Mouse (Mus musculus): ENCODE results near the gene Adcy5. TPM values are rescaled to one million over a fixed set of nuclear protein-coding genes. Genes with fewer than 3 reads are reported as not detected.

Adcy5 gene
- total RNA-seq (2014; rRNA removed; ENCODE audit: low replicate concordance) (81.4 and 84.7 TPM in 2 replicates), polyA plus RNA-seq (2015; fragmentation: Nextera tagmentation; extraction: Ambion mirVana) (9.6 and 11.3 TPM in 2 replicates)

DNA sequence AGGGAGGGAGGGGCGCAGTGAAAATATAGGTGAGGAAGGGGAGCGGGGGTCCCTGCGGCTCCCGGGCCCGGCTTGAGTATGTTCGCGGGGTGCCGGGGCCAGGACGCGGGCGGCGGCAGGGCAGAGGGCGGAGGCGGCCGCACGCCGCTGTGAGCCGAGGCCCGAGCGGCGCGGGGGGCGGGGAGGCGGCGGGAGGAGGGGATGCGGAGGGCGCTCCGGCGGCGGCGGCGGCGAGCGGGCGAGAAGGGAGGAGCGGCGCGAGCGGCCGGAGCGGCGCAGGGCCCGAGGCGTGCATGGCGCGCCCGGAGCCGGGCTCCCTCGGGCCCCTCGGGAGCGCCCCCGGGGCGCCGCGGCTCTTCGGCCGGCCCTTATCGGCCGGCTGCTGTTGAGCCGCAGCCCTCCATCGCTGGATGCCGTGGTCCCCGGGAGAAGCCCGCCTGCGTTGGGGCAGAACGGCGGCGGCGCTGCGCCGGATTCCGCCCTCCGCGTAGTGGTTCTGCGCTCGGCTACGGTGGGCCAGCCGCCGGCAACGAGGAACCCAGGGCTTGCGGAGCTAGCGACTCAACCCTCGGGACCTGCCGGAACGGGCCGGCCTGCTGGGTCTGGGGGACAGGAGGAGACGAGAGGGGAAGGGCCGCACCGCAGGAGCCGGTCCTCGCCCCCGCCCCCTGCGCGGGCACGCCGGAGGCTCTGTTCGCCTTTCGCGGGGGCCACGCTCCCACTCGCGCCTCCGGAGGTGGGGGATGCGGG is at the start of gene Adcy5:
Gene Adcy5, plus strand, starts transcription at position 237 of the 750 bp plus-strand sequence.
- peak; percentile 28 for DNase-seq (ENCODE audit: low spot score)
- H3K4me1 ChIP-seq (ENCODE audit: control insufficient read depth, insufficient read depth), result peaks cover 6% of the 10 kb centered on the region
- H3K27ac ChIP-seq (ENCODE audit: low read depth), result peak within 1 kb of the TSS; percentile 86
- WGBS, result under 1% methylated on average over 53 of the region's 104 CpGs
- H3K9me3 ChIP-seq (replicated peaks; ENCODE audit: control insufficient read depth, low read length), result no peaks in the 10 kb centered on the region
- no peaks in the 10 kb centered on the region for H3K36me3 ChIP-seq (replicated peaks; ENCODE audit: control insufficient read depth, insufficient read depth, low read length)
- H3K9ac ChIP-seq (replicated peaks; ENCODE audit: low read depth, low read length), result peak within 1 kb of the TSS; percentile 82
- H3K4me2 ChIP-seq (ENCODE audit: low read depth, low read length), result peak within 1 kb of the TSS; percentile 89
- peak within 1 kb of the TSS; percentile 74 for H3K4me3 ChIP-seq (ENCODE audit: low read depth, low read length)
- peaks cover 27% of the 10 kb centered on the region for H3K27me3 ChIP-seq (ENCODE audit: control insufficient read depth, insufficient read depth, low read length)
- TF ChIP-seq EP300 (IDR thresholded peaks at IDR 0.05; ENCODE audit: low read depth) (no peak), CTCF (IDR thresholded peaks at IDR 0.05; ENCODE audit: low read depth) (no peak)
- ATAC-seq (ENCODE audit: insufficient read depth, low read depth), result peak; percentile 60

DNA sequence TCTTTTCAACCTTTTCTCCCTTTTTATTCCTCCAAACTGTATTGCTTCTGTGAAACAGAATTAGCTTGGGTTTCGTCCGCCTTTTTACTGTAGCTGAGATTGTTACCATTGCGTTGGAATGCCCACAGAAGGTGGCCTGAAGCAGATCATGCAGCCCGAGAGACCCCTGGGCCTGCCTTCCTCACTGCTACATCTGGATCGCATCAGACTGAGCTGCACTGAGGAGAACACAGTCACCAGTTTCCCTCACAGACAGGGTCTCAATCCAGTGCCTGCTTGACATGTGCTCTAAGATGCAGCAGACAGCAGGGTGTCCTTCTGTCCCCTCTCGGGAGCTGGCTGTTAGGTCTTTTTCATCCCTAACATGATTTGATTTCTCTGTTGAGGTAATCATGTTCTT is 46.7 kb upstream of the Adcy5 start:
- Histone ChIP-seq H3K36me3 (replicated peaks; ENCODE audit: control insufficient read depth, insufficient read depth, low read length) (0 out of 2 replicates have a peak, but pooled peaks cover 8% of the 10 kb centered on the region), H3K9me3 (replicated peaks; ENCODE audit: control insufficient read depth, low read length) (no peaks in the 10 kb centered on the region), H3K9ac (replicated peaks; ENCODE audit: low read depth, low read length) (no peak overlapping the region), H3K4me1 (ENCODE audit: control insufficient read depth, insufficient read depth) (peaks cover 13% of the 10 kb centered on the region), H3K27me3 (ENCODE audit: control insufficient read depth, insufficient read depth, low read length) (no peaks in the 10 kb centered on the region), H3K27ac (ENCODE audit: low read depth) (no peak overlapping the region), H3K4me3 (ENCODE audit: low read depth, low read length) (no peak overlapping the region), H3K4me2 (ENCODE audit: low read depth, low read length) (no peak overlapping the region)
- WGBS, result 87% methylated on average over 6 of the region's 6 CpGs
- DNase-seq (ENCODE audit: low spot score) (no peak), ATAC-seq (ENCODE audit: insufficient read depth, low read depth) (no peak)
- TF ChIP-seq CTCF (IDR thresholded peaks at IDR 0.05; ENCODE audit: low read depth), result no peak

DNA sequence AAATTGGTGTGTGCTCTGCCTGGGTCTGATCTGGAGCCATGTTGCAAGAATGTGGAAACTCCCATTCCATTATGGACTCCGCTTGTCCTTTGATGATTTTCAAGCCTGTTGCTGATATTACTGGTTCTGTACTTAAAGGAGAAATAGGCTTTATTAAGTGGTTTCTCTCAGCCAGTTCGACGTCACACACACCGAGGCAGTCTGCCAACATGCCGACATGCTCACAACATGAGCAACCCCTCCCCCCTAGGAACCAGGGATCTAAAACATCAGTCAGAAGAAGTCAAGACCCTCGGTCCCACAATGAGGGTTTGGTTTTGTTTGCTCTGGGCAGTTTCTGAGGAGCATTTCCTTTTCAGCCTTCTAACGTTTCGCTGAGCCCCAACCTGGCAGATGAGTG is 45.5 kb upstream of the Adcy5 start:
- WGBS, result 31% methylated on average over 8 of the region's 8 CpGs
- TF ChIP-seq EP300 (IDR thresholded peaks at IDR 0.05; ENCODE audit: low read depth), result no peak
- no peaks in the 10 kb centered on the region for H3K9me3 ChIP-seq (replicated peaks; ENCODE audit: control insufficient read depth, low read length)
- H3K4me3 ChIP-seq (ENCODE audit: low read depth, low read length), result no peak overlapping the region
- ATAC-seq (ENCODE audit: insufficient read depth, low read depth) (no peak), DNase-seq (ENCODE audit: low spot score) (no peak)
- no peak overlapping the region for H3K4me2 ChIP-seq (ENCODE audit: low read depth, low read length)
- H3K4me1 ChIP-seq (ENCODE audit: control insufficient read depth, insufficient read depth), result peaks cover 13% of the 10 kb centered on the region
- H3K36me3 ChIP-seq (replicated peaks; ENCODE audit: control insufficient read depth, insufficient read depth, low read length), result 0 out of 2 replicates have a peak, but pooled peaks cover 3% of the 10 kb centered on the region
- no peaks in the 10 kb centered on the region for H3K27me3 ChIP-seq (ENCODE audit: control insufficient read depth, insufficient read depth, low read length)
- peak overlapping the region; percentile 66 for H3K27ac ChIP-seq (ENCODE audit: low read depth)
- H3K9ac ChIP-seq (replicated peaks; ENCODE audit: low read depth, low read length), result no peak overlapping the region

DNA sequence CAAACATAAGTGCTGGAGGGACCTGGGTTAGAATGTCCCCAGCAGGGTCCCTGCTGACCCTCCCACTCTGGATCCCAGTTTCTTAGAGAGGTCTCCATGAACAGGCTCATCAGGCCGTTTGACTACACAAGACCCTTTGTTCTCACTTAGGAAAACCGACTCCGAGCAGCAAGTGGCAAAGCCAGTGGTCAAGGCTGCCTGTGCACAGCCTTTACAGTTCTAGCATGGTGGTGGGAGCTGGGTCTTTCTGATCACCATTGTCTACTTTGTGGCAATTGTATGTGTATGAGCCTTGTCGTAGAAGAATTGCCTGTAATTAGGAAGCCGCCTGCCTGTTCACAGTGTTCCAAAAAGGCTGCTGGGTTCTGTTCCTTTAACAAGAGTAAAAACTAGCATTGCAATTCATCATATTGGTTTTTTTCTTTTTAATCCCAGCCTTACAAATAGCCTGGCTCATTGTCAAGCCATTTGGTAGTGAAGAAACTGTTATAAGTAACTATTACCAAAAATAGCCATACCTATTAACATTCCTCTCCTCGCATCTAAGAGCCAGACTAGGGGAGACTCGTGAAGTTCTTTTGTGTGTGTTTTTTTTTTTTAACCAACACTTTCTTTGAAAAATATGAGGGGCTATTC is 44.9 kb upstream of the Adcy5 start:
- Histone ChIP-seq H3K9me3 (replicated peaks; ENCODE audit: control insufficient read depth, low read length) (no peaks in the 10 kb centered on the region), H3K9ac (replicated peaks; ENCODE audit: low read depth, low read length) (no peak overlapping the region; the same call in 1 of the 2 replicates)

DNA sequence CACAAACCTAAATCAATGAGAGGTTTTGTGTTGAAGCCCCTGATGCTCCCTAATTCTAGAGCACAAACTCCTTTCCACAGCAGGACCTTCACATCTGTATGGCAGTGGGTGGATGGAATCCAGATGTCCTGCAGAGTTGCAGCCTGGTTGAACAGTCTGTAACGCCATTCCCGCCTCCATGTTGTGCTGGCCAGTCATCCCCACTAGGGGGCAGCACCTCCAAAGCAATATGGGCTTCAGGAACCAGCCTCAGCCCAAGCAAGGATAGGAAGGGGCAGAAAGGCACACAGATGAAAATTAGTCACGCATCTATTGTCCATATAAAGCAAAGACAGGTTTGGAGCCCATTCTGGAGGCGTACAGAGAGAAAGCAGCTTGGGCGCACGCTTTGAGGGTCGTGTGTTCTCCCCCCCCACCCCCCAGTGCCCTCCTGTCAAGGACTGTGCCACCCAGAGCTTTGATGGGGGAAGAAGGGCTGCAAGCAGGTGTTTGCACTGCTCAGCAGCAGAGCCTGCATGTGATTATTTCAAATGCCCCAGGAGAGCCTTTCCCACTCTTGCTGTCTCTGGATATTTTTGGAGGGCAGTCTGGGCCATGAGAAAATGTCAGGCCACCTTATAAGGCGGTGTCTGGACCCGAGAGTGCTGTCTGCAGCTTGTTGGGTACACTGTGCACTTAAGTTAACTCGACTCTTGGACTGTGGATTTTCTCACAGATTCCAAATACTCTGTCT is 44.1 kb upstream of the Adcy5 start:
- Histone ChIP-seq H3K9ac (replicated peaks; ENCODE audit: low read depth, low read length) (no peak overlapping the region), H3K4me3 (ENCODE audit: low read depth, low read length) (no peak overlapping the region), H3K36me3 (replicated peaks; ENCODE audit: control insufficient read depth, insufficient read depth, low read length) (0 out of 2 replicates have a peak, but pooled peaks cover 3% of the 10 kb centered on the region), H3K9me3 (replicated peaks; ENCODE audit: control insufficient read depth, low read length) (no peaks in the 10 kb centered on the region), H3K27ac (ENCODE audit: low read depth) (peak overlapping the region; percentile 65), H3K27me3 (ENCODE audit: control insufficient read depth, insufficient read depth, low read length) (no peaks in the 10 kb centered on the region), H3K4me1 (ENCODE audit: control insufficient read depth, insufficient read depth) (peaks cover 13% of the 10 kb centered on the region), H3K4me2 (ENCODE audit: low read depth, low read length) (peak overlapping the region; percentile 37)
- ATAC-seq (ENCODE audit: insufficient read depth, low read depth) (peak; percentile 87), DNase-seq (ENCODE audit: low spot score) (peak; percentile 88)
- 19% methylated on average over 10 of the region's 10 CpGs for WGBS
- TF ChIP-seq CTCF (IDR thresholded peaks at IDR 0.05; ENCODE audit: low read depth) (peak; percentile 99), EP300 (IDR thresholded peaks at IDR 0.05; ENCODE audit: low read depth) (no peak)

More for the DNA sequence above, 44.9 kb upstream of the Adcy5 start:
- Histone ChIP-seq H3K4me2 (ENCODE audit: low read depth, low read length) (no peak overlapping the region), H3K4me1 (ENCODE audit: control insufficient read depth, insufficient read depth) (peaks cover 13% of the 10 kb centered on the region), H3K27ac (ENCODE audit: low read depth) (peak overlapping the region; percentile 66), H3K36me3 (replicated peaks; ENCODE audit: control insufficient read depth, insufficient read depth, low read length) (0 out of 2 replicates have a peak, but pooled peaks cover 3% of the 10 kb centered on the region), H3K4me3 (ENCODE audit: low read depth, low read length) (no peak overlapping the region), H3K27me3 (ENCODE audit: control insufficient read depth, insufficient read depth, low read length) (no peaks in the 10 kb centered on the region)
- WGBS, result 35% methylated on average over 7 of the region's 7 CpGs
- ATAC-seq (ENCODE audit: insufficient read depth, low read depth) (no peak), DNase-seq (ENCODE audit: low spot score) (peak; percentile 47)
- TF ChIP-seq CTCF (IDR thresholded peaks at IDR 0.05; ENCODE audit: low read depth), result no peak
- TF ChIP-seq EP300 (IDR thresholded peaks at IDR 0.05; ENCODE audit: low read depth), result no peak

Measured in heart, postnatal 0 days (tissue).